Mouse (Mus musculus) forebrain, embryonic 12.5 days (tissue): Measurements from ENCODE around the gene Kazn. TPM values are rescaled to one million over a fixed set of nuclear protein-coding genes. Genes with fewer than 3 reads are reported as not detected.

Source experiments
- ATAC-seq: fragments of 200-750 bp; cut with Nextera tagmentation; 2 replicates; pipeline ENCODE4 v1.8.0; 2017; ENCODE audit warnings: moderate TSS enrichment; ENCODE audit not compliant: low FRiP score
- H3K27ac ChIP-seq: fragments of 300-500 bp; sonication (generic); 2 replicates; pipeline ENCODE4 v1.5.1; 2016; ENCODE audit warnings: mild to moderate bottlenecking
- H3K27me3 ChIP-seq: fragments of 300-500 bp; sonication (generic); 2 replicates; pipeline ENCODE4 v1.6.1; 2016; ENCODE audit warnings: mild to moderate bottlenecking
- H3K36me3 ChIP-seq: fragments of 300-500 bp; sonication (generic); replicated peaks from 2 replicates; pipeline ENCODE4 v1.6.1; 2016; ENCODE audit warnings: mild to moderate bottlenecking
- H3K4me1 ChIP-seq: fragments of 300-500 bp; sonication (generic); 2 replicates; pipeline ENCODE4 v1.6.1; 2016
- H3K4me2 ChIP-seq: fragments of 300-500 bp; sonication (generic); 2 replicates; pipeline ENCODE4 v1.6.1; 2016; ENCODE audit warnings: mild to moderate bottlenecking, moderate library complexity
- H3K4me3 ChIP-seq: fragments of 300-500 bp; sonication (generic); replicated peaks from 2 replicates; pipeline ENCODE4 v1.5.1; 2016; ENCODE audit warnings: mild to moderate bottlenecking
- H3K9ac ChIP-seq: fragments of 300-500 bp; sonication (generic); 2 replicates; pipeline ENCODE4 v1.6.1; 2016; ENCODE audit warnings: mild to moderate bottlenecking
- H3K9me3 ChIP-seq: fragments of 300-500 bp; sonication (generic); 2 replicates; pipeline ENCODE4 v1.6.1; 2016
- WGBS: fragments of 180-500 bp; shearing (Covaris S2); methylation state at CpG from one replicate; pipeline ENCODE4 v1.1.7; 2016; 5-methylcytosine and 5-hydroxymethylcytosine counted together
- polyA plus RNA-seq: library from polyadenylated mRNA; unstranded; fragments of >200 nt; fragmentation: Nextera tagmentation; extraction: Ambion mirVana; gene quantifications from 2 replicates; pipeline ENCODE4 v1.2.1, GENCODE M21; 2016

The Kazn gene
- polyA plus RNA-seq, 1 experiment from 2014 or later, result 22.2 TPM

DNA sequence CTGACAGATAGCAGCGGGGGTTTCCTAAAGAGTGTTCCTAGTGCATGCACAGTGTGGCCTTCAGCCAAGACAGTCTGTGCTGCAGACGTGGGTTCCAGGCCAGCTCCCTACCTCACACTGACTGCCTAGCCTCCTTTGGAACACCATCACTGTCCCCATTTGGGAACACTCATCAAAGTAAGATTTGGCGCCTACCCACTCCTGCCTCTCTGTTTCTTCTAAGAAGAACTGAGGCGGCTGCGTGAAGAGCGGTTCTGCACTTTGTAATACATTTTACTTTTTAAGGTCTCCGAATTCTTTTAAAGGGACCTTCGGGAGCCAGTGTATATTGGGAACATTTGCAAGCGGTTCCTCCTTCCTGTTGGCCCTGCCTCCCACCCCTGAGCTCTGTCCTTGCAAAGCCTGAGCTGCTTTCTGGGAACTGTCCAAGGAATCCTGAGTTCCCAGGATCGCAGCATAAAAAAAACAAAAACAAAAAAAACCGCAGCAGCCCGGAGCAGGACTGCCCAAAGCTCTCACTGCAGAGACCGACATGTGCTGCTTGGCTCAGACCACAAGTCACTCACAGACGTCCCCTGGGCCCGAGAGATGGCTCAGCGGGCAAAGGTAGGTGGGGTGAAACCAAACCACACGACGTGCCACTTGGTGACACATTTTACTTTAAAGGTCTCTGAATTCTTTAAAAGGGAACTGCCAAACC, 161.5 kb downstream of the Kazn start:
- H3K4me3 ChIP-seq, result no peak overlapping the region
- peaks cover 34% of the 10 kb centered on the region for H3K27me3 ChIP-seq
- ATAC-seq, result no peak
- no peaks in the 10 kb centered on the region for H3K9me3 ChIP-seq
- peaks cover 14% of the 10 kb centered on the region for H3K4me1 ChIP-seq
- no peak overlapping the region for H3K27ac ChIP-seq
- no peak overlapping the region for H3K9ac ChIP-seq
- no peak overlapping the region for H3K4me2 ChIP-seq
- WGBS, result 58% methylated on average over 18 of the region's 18 CpGs
- H3K36me3 ChIP-seq, result no peaks in the 10 kb centered on the region

GRCm38 (mm10) chr4:142076883-142077282, 162.3 kb downstream of the Kazn start:
- H3K4me3 ChIP-seq, result no peak overlapping the region
- peaks cover 34% of the 10 kb centered on the region for H3K27me3 ChIP-seq
- no peaks in the 10 kb centered on the region for H3K9me3 ChIP-seq
- H3K4me2 ChIP-seq, result no peak overlapping the region
- no peak overlapping the region for H3K27ac ChIP-seq
- 65% methylated on average over 1 of the region's 1 CpGs for WGBS
- peaks cover 15% of the 10 kb centered on the region for H3K4me1 ChIP-seq
- H3K9ac ChIP-seq, result no peak overlapping the region
- no peak for ATAC-seq
- H3K36me3 ChIP-seq, result no peaks in the 10 kb centered on the region

GRCm38 (mm10) chr4:142075931-142076330, 163.3 kb downstream of the Kazn start:
- peaks cover 36% of the 10 kb centered on the region for H3K27me3 ChIP-seq
- H3K4me3 ChIP-seq, result no peak overlapping the region
- no peak overlapping the region for H3K9ac ChIP-seq
- WGBS, result 84% methylated on average over 11 of the region's 11 CpGs
- H3K36me3 ChIP-seq, result no peaks in the 10 kb centered on the region
- no peaks in the 10 kb centered on the region for H3K9me3 ChIP-seq
- no peak for ATAC-seq
- H3K4me1 ChIP-seq, result peaks cover 13% of the 10 kb centered on the region
- H3K4me2 ChIP-seq, result no peak overlapping the region
- H3K27ac ChIP-seq, result no peak overlapping the region

- 61% methylated on average over 13 of the region's 13 CpGs for WGBS
- Histone ChIP-seq H3K4me1 (peaks cover 15% of the 10 kb centered on the region), H3K4me3 (no peak overlapping the region), H3K36me3 (no peaks in the 10 kb centered on the region), H3K27ac (no peak overlapping the region), H3K9ac (no peak overlapping the region; the same call in 1 of the 2 replicates), H3K9me3 (no peaks in the 10 kb centered on the region), H3K27me3 (peaks cover 46% of the 10 kb centered on the region), H3K4me2 (no peak overlapping the region)
- no peak for ATAC-seq
Observed at GRCm38 (mm10) chr4:142074060-142074732, 165.0 kb downstream of the Kazn start.

- H3K27me3 ChIP-seq, result peaks cover 69% of the 10 kb centered on the region
- H3K27ac ChIP-seq, result no peak overlapping the region
- H3K9ac ChIP-seq, result no peak overlapping the region
- H3K36me3 ChIP-seq, result no peaks in the 10 kb centered on the region
- H3K4me3 ChIP-seq, result no peak overlapping the region
- WGBS, result 9% methylated on average over 18 of the region's 18 CpGs
- no peaks in the 10 kb centered on the region for H3K9me3 ChIP-seq
- H3K4me1 ChIP-seq, result peaks cover 18% of the 10 kb centered on the region
- ATAC-seq, result no peak
- no peak overlapping the region for H3K4me2 ChIP-seq
Observed at GRCm38 (mm10) chr4:142071243-142071991, 167.8 kb downstream of the Kazn start.

- no peak for ATAC-seq
- Histone ChIP-seq H3K9ac (no peak overlapping the region), H3K4me2 (no peak overlapping the region), H3K27me3 (peaks cover 69% of the 10 kb centered on the region), H3K4me1 (peaks cover 23% of the 10 kb centered on the region), H3K27ac (no peak overlapping the region), H3K36me3 (no peaks in the 10 kb centered on the region), H3K4me3 (no peak overlapping the region), H3K9me3 (no peaks in the 10 kb centered on the region)
- WGBS, result 6% methylated on average over 8 of the region's 8 CpGs
Observed at GRCm38 (mm10) chr4:142070840-142071239, 168.4 kb downstream of the Kazn start.

DNA sequence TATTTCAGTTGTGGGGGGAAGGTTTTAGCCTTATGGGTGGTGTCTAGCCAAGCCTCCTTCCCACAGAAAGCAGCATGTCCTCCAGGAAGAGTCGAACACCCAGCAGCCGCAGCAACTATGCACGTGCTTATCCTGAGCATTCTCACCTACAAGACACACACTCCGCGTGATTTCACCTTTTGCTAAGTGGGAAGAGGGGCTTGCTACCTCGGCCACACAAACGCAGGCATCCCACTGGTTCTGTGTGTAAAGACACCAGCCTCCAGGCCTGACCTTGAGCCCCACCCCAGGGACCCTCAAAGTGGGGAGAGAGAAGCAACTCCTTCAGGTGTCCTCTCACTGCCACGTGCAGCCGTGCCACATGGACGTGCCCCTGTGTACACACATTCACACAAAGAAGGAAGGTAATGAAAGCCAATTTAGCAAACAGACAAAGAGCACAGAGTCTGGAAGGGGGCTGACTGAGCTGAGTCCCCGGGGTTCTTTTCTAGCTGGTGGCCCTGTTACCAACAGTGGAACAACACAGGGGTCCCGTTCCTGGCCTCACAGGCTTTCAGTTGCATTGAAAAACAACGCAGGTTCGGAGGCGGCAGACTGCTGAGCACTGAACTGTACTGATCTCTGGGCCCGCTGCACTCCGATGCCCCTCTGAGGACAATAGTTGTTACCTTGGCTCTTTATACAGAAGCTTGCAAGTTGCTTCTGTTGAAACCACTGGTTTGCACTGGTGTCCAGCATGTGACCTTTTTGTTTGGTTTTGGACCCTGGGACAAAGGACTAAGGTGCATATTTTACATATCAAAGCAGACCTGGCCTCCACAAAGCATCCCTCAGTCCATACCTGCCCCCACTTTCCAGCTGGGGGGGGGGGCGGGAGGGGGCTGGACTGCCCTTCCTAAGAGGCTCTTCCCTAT, 170.0 kb downstream of the Kazn start:
- H3K9ac ChIP-seq, result no peak overlapping the region; the same call in 1 of the 2 replicates
- H3K27me3 ChIP-seq, result peaks cover 68% of the 10 kb centered on the region
- peaks cover 19% of the 10 kb centered on the region for H3K4me1 ChIP-seq
- no peak overlapping the region for H3K4me3 ChIP-seq
- no peak overlapping the region for H3K27ac ChIP-seq
- H3K4me2 ChIP-seq, result no peak overlapping the region
- 14% methylated on average over 18 of the region's 18 CpGs for WGBS
- ATAC-seq, result no peak
- no peaks in the 10 kb centered on the region for H3K36me3 ChIP-seq
- H3K9me3 ChIP-seq, result no peaks in the 10 kb centered on the region

DNA sequence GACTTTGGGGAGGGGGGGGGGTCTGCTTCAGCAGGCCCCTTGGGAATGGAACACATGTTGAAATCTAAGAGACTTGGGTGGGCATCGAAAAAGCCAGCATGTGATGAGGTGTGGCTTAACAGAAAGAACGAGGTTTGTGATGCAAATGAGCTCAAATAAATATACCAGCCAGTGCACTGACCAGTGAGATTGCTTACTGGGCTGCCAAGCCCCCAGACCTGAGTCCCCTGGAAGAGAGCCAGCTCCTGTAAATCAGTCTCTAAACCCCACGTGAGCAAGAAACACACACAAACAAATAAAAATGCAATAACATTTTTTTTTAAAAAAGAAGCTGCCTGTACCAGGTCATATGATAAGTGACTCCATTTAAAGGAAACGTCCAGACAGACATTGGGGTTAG, 172.6 kb downstream of the Kazn start:
- no peak overlapping the region for H3K4me2 ChIP-seq
- WGBS, result 60% methylated on average over 4 of the region's 4 CpGs
- no peak for ATAC-seq
- H3K36me3 ChIP-seq, result no peaks in the 10 kb centered on the region
- no peak overlapping the region for H3K4me3 ChIP-seq
- no peaks in the 10 kb centered on the region for H3K9me3 ChIP-seq
- H3K27me3 ChIP-seq, result peaks cover 48% of the 10 kb centered on the region
- H3K4me1 ChIP-seq, result peaks cover 16% of the 10 kb centered on the region
- H3K9ac ChIP-seq, result no peak overlapping the region
- no peak overlapping the region for H3K27ac ChIP-seq

GRCm38 (mm10) chr4:142065835-142066234, 173.4 kb downstream of the Kazn start:
- H3K9ac ChIP-seq, result no peak overlapping the region
- 82% methylated on average over 6 of the region's 6 CpGs for WGBS
- no peak overlapping the region for H3K4me3 ChIP-seq
- H3K4me2 ChIP-seq, result no peak overlapping the region
- no peaks in the 10 kb centered on the region for H3K9me3 ChIP-seq
- H3K27ac ChIP-seq, result no peak overlapping the region
- peaks cover 20% of the 10 kb centered on the region for H3K4me1 ChIP-seq
- no peak for ATAC-seq
- peaks cover 41% of the 10 kb centered on the region for H3K27me3 ChIP-seq
- no peaks in the 10 kb centered on the region for H3K36me3 ChIP-seq

DNA sequence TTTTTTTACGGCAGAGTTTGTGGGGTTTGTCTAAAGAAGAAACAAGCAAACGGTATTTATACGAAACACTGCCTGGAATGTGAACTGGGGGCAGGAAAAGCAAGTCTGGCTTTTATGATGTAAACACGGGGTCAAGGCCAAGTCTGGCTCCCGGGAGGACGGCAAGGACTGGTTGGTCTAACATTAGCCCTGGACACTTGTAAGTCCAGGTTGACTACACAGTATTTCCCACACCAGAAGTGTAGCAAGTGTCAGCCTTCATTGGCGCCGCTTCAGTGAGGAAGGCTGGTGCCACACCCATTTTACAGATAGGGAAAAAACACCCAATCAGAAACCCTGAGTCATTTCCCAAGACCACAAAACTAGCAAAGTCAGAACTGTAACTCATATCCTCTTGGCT, 173.9 kb downstream of the Kazn start:
- Histone ChIP-seq H3K27ac (no peak overlapping the region), H3K36me3 (no peaks in the 10 kb centered on the region), H3K27me3 (peaks cover 38% of the 10 kb centered on the region), H3K4me1 (peaks cover 25% of the 10 kb centered on the region), H3K9ac (no peak overlapping the region), H3K9me3 (no peaks in the 10 kb centered on the region), H3K4me2 (no peak overlapping the region), H3K4me3 (no peak overlapping the region)
- WGBS, result 80% methylated on average over 8 of the region's 8 CpGs
- no peak for ATAC-seq

GRCm38 (mm10) chr4:142064582-142065228, 174.5 kb downstream of the Kazn start:
- H3K4me2 ChIP-seq, result no peak overlapping the region
- no peaks in the 10 kb centered on the region for H3K9me3 ChIP-seq
- H3K27ac ChIP-seq, result no peak overlapping the region
- H3K27me3 ChIP-seq, result peaks cover 39% of the 10 kb centered on the region
- 91% methylated on average over 11 of the region's 11 CpGs for WGBS
- H3K36me3 ChIP-seq, result no peaks in the 10 kb centered on the region
- ATAC-seq, result no peak
- H3K9ac ChIP-seq, result no peak overlapping the region
- H3K4me1 ChIP-seq, result peaks cover 26% of the 10 kb centered on the region
- no peak overlapping the region for H3K4me3 ChIP-seq
